Mouse (Mus musculus): ENCODE data around the gene Sppl3. TPM values are rescaled to one million over a fixed set of nuclear protein-coding genes. Genes with fewer than 3 reads are reported as not detected.

Gene Sppl3
- total and polyA plus RNA-seq, 2 experiments from 2014 or later = 37.1 to 153 TPM

DNA sequence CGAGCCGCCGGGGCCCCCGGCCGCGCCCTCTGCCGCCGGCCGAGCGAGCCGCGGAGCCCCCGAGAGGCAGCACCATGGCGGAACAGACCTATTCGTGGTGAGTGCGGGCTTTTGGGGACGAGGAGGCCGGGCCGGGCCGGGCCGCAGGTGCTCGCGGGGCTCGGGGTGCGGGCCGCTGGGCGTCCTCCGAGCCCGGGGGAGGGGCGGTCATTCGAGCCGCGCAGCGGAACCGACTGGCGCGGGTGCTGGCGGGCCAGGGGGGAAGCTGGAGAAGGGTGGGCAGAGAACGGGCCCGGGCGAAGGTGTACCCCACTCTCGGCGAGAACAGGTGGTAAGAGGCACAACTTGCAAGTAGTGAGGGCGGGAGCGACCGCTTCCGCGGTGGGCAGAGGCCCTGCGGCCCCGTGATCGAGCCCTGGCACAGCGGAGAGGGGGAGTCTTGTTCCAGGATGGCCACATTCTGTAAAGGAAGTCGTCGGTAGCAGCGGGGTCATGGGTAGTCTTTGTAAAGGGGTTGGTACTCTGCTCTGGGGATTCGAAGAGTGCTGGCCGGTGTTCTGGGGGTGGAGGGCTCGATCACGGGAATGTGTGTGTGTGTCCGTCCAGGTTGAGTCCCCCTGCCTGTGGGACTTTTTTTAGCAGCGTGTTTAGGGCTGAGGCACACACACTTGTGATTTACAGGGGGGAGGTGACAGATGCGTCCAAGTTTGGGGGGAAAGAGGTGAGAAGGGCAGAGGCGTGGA lies 753 bp downstream of the Sppl3 start:
- Histone ChIP-seq H3K27ac (ENCODE audit: low read depth, low read length) (peak overlapping the region; percentile 97), H3K4me1 (ENCODE audit: insufficient read depth, low read length) (peaks cover 12% of the 10 kb centered on the region), H3K9me3 (ENCODE audit: low read length) (no peaks in the 10 kb centered on the region), H3K4me3 (ENCODE audit: low read depth, low read length) (peak overlapping the region; percentile 93), H3K36me3 (ENCODE audit: insufficient read depth, low read length) (no peaks in the 10 kb centered on the region), H3K4me2 (ENCODE audit: low read depth, low read length, poor library complexity, severe bottlenecking) (peak overlapping the region; percentile 93), H3K27me3 (ENCODE audit: insufficient read depth, low read length) (no peaks in the 10 kb centered on the region), H3K9ac (replicated peaks; ENCODE audit: low read length, poor library complexity, severe bottlenecking) (peak overlapping the region; percentile 99)
- DNase-seq (ENCODE audit: low spot score) (peak; percentile 22), ATAC-seq (ENCODE audit: low FRiP score) (peak; percentile 32; the same call in 1 of the 2 replicates)
- under 1% methylated on average over 61 of the region's 63 CpGs for WGBS
- peak; percentile 41 for TF ChIP-seq CTCF (IDR thresholded peaks at IDR 0.05)

DNA sequence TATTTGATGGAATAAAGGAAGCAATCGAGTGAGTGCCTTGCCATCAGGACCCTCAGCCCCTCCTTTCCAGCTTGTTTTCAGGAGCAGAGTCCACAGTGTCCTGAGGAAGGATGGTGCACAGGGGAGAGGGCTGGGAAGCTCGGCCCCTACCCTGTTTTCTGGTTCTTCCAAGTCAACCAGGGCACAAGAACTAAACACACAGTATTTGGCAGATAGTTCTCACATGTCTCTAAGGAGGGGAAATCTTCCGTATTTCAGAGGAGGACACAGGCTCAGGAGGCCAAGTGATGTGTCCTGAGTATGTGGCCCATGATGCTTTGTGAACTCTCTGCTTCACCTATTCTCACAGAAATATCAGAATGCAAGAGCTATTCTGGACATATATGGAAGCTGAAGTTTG lies 2.5 kb downstream of the Sppl3 start:
- Histone ChIP-seq H3K36me3 (ENCODE audit: insufficient read depth, low read length) (no peaks in the 10 kb centered on the region), H3K9ac (replicated peaks; ENCODE audit: low read length, poor library complexity, severe bottlenecking) (no peak overlapping the region), H3K27me3 (ENCODE audit: insufficient read depth, low read length) (no peaks in the 10 kb centered on the region), H3K4me3 (ENCODE audit: low read depth, low read length) (no peak overlapping the region), H3K27ac (ENCODE audit: low read depth, low read length) (no peak overlapping the region), H3K4me2 (ENCODE audit: low read depth, low read length, poor library complexity, severe bottlenecking) (peak overlapping the region; percentile 93), H3K9me3 (ENCODE audit: low read length) (no peaks in the 10 kb centered on the region), H3K4me1 (ENCODE audit: insufficient read depth, low read length) (peaks cover 12% of the 10 kb centered on the region)
- WGBS = 56% methylated on average over 3 of the region's 3 CpGs
- no peak for TF ChIP-seq CTCF (IDR thresholded peaks at IDR 0.05)
- DNase-seq (ENCODE audit: low spot score) (no peak), ATAC-seq (ENCODE audit: low FRiP score) (no peak)

DNA sequence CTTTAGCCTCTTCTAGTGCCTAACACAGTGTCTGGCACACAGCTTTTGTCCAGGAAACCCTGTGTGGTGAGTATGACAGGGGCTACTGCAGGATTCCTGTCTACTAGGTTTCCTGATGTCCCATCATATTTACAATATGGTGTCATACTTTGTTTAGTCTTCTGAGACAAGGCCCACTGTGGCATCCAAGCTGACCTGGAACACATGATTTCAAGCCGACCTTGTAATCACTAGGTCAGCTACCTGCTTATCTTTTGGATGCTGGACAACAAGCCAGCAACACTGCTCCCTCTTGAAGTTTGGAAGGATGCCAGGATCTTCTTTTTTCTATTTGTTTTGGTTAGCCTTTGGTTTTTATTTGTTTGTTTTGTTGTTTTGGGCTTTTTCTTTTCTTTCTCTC lies 3.6 kb downstream of the Sppl3 start:
- 39% methylated on average over 1 of the region's 1 CpGs for WGBS
- no peaks in the 10 kb centered on the region for H3K27me3 ChIP-seq (ENCODE audit: insufficient read depth, low read length)
- H3K4me3 ChIP-seq (ENCODE audit: low read depth, low read length) = no peak overlapping the region
- no peaks in the 10 kb centered on the region for H3K9me3 ChIP-seq (ENCODE audit: low read length)
- H3K4me2 ChIP-seq (ENCODE audit: low read depth, low read length, poor library complexity, severe bottlenecking) = no peak overlapping the region
- ATAC-seq (ENCODE audit: low FRiP score) (no peak), DNase-seq (ENCODE audit: low spot score) (no peak)
- no peak overlapping the region for H3K27ac ChIP-seq (ENCODE audit: low read depth, low read length)
- H3K36me3 ChIP-seq (ENCODE audit: insufficient read depth, low read length) = no peaks in the 10 kb centered on the region
- no peak overlapping the region for H3K9ac ChIP-seq (replicated peaks; ENCODE audit: low read length, poor library complexity, severe bottlenecking)
- peaks cover 12% of the 10 kb centered on the region for H3K4me1 ChIP-seq (ENCODE audit: insufficient read depth, low read length)
- TF ChIP-seq CTCF (IDR thresholded peaks at IDR 0.05) = no peak

DNA sequence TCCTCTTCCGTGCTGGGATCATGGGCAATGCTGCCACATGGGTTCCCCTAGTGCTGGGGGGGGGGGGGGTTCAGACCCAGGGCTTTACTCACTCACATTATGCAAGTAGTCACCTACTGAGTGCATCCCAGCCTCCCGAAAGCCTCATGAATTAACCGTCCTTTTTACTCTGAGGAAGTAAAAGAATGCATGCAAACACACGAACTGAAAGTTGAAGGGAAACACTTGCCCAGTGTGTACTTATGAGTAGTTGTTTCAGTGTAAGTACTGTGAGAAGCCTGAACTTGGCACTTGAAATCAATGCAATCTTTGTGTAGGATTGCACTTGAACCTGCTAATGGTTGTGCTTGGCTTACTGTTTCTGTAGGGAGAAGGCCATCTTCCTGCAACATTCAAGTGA lies 4.2 kb downstream of the Sppl3 start:
- no peaks in the 10 kb centered on the region for H3K9me3 ChIP-seq (ENCODE audit: low read length)
- no peaks in the 10 kb centered on the region for H3K36me3 ChIP-seq (ENCODE audit: insufficient read depth, low read length)
- peaks cover 12% of the 10 kb centered on the region for H3K4me1 ChIP-seq (ENCODE audit: insufficient read depth, low read length)
- no peak for ATAC-seq (ENCODE audit: low FRiP score)
- no peak overlapping the region for H3K4me3 ChIP-seq (ENCODE audit: low read depth, low read length)
- 47% methylated on average over 4 of the region's 4 CpGs for WGBS
- no peak for DNase-seq (ENCODE audit: low spot score)
- no peak for TF ChIP-seq CTCF (IDR thresholded peaks at IDR 0.05)
- no peak overlapping the region for H3K9ac ChIP-seq (replicated peaks; ENCODE audit: low read length, poor library complexity, severe bottlenecking)
- no peaks in the 10 kb centered on the region for H3K27me3 ChIP-seq (ENCODE audit: insufficient read depth, low read length)
- H3K27ac ChIP-seq (ENCODE audit: low read depth, low read length) = no peak overlapping the region
- H3K4me2 ChIP-seq (ENCODE audit: low read depth, low read length, poor library complexity, severe bottlenecking) = no peak overlapping the region

DNA sequence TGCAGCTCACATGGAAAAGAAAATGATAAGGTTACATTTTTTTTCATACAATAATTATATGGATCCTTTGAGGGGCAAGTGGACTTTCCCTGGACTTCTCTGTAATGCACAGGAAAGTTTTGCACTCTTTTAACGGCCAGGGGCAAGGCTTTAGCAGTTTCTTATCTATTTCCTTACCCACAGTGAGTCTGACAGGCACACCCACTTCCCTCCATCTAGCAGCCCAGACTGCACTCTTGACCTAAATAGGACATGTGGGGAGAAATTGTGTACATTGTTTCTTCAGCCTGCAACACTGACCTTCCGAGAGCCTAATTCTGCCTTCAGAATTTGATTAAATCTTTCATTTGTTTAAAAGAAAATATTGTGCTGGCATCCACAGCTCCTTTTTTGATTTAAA lies 7.3 kb downstream of the Sppl3 start:
- no peak overlapping the region for H3K9ac ChIP-seq (replicated peaks; ENCODE audit: low read length, poor library complexity, severe bottlenecking)
- 74% methylated on average over 2 of the region's 2 CpGs for WGBS
- no peak for TF ChIP-seq CTCF (IDR thresholded peaks at IDR 0.05)
- H3K9me3 ChIP-seq (ENCODE audit: low read length) = no peaks in the 10 kb centered on the region
- ATAC-seq (ENCODE audit: low FRiP score) = no peak
- no peaks in the 10 kb centered on the region for H3K27me3 ChIP-seq (ENCODE audit: insufficient read depth, low read length)
- H3K4me1 ChIP-seq (ENCODE audit: insufficient read depth, low read length) = peaks cover 6% of the 10 kb centered on the region
- DNase-seq (ENCODE audit: low spot score) = no peak
- H3K4me2 ChIP-seq (ENCODE audit: low read depth, low read length, poor library complexity, severe bottlenecking) = no peak overlapping the region
- no peaks in the 10 kb centered on the region for H3K36me3 ChIP-seq (ENCODE audit: insufficient read depth, low read length)
- H3K27ac ChIP-seq (ENCODE audit: low read depth, low read length) = no peak overlapping the region
- H3K4me3 ChIP-seq (ENCODE audit: low read depth, low read length) = no peak overlapping the region

DNA sequence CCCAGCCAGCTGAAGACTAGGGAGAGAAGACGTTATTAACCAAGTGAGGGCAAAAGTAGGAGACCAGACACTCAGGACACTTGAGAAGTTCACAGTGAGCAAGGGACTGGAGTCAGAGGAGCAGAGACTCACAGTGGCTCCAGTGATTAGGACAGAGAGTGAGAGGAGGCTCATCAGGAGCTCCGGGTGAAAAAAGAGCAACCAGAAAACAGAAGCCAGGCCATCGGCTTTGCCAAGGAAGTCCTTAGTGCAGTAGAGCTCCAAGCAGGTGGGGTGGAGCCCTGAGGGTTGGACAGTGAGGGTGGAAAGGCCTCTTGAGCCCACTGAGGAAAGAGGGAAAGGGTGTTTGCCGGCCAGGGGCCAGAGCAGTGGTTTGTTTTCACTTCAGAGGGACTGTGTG lies 7.9 kb downstream of the Sppl3 start:
- WGBS = 74% methylated on average over 4 of the region's 4 CpGs
- H3K27ac ChIP-seq (ENCODE audit: low read depth, low read length) = no peak overlapping the region
- ATAC-seq (ENCODE audit: low FRiP score) = no peak

More for the DNA sequence above, 7.9 kb downstream of the Sppl3 start:
- Histone ChIP-seq H3K27me3 (ENCODE audit: insufficient read depth, low read length) (no peaks in the 10 kb centered on the region), H3K36me3 (ENCODE audit: insufficient read depth, low read length) (no peaks in the 10 kb centered on the region), H3K4me3 (ENCODE audit: low read depth, low read length) (no peak overlapping the region), H3K9ac (replicated peaks; ENCODE audit: low read length, poor library complexity, severe bottlenecking) (no peak overlapping the region), H3K9me3 (ENCODE audit: low read length) (no peaks in the 10 kb centered on the region), H3K4me2 (ENCODE audit: low read depth, low read length, poor library complexity, severe bottlenecking) (no peak overlapping the region), H3K4me1 (ENCODE audit: insufficient read depth, low read length) (peaks cover 3% of the 10 kb centered on the region; the same call in 1 of the 2 replicates)
- TF ChIP-seq CTCF (IDR thresholded peaks at IDR 0.05) = no peak
- no peak for DNase-seq (ENCODE audit: low spot score)
